Mouse (Mus musculus) embryonic facial prominence, embryonic 11.5 days (tissue): Measurements from ENCODE around the gene Cldn14. TPM values are rescaled to one million over a fixed set of nuclear protein-coding genes. Genes with fewer than 3 reads are reported as not detected.
"Not testable (repeated sequence)": the region's sequence is repeated elsewhere in the genome, so short reads cannot be mapped to it uniquely, and the experiment has no call there.

ENCODE experiments used
- ATAC-seq: fragments of 200-750 bp; cut with Nextera tagmentation; replicated peaks from 2 replicates; pipeline ENCODE4 v1.8.0; 2017; ENCODE audit warnings: low read depth; ENCODE audit not compliant: insufficient number of reproducible peaks, low FRiP score, low TSS enrichment
- DNase-seq: peaks from one replicate; pipeline ENCODE4 v3.0.0-alpha.2; 2015; ENCODE audit warnings: low spot score
- H3K27ac ChIP-seq: fragments of 300-500 bp; sonication (generic); replicated peaks from 2 replicates; pipeline ENCODE4 v1.5.1; 2014; ENCODE audit warnings: mild to moderate bottlenecking, low read depth, low read length, control low read depth
- H3K27me3 ChIP-seq: fragments of 300-500 bp; sonication (generic); 2 replicates; pipeline ENCODE4 v1.6.1; 2014; ENCODE audit warnings: mild to moderate bottlenecking, low read length, moderate library complexity, mixed read lengths; ENCODE audit not compliant: control insufficient read depth, insufficient read depth
- H3K36me3 ChIP-seq: fragments of 300-500 bp; sonication (generic); replicated peaks from 2 replicates; pipeline ENCODE4 v1.6.1; 2014; ENCODE audit warnings: low read depth, mild to moderate bottlenecking, low read length, moderate library complexity, mixed read lengths; ENCODE audit not compliant: control insufficient read depth, insufficient read depth
- H3K4me1 ChIP-seq: fragments of 300-500 bp; sonication (generic); 2 replicates; pipeline ENCODE4 v1.6.1; 2014; ENCODE audit warnings: low read length, mixed read lengths; ENCODE audit not compliant: control insufficient read depth, insufficient read depth
- H3K4me2 ChIP-seq: fragments of 300-500 bp; sonication (generic); 2 replicates; pipeline ENCODE4 v1.6.1; 2014; ENCODE audit warnings: low read depth, mild to moderate bottlenecking, control low read depth, low read length, moderate library complexity
- H3K4me3 ChIP-seq: fragments of 300-500 bp; sonication (generic); 2 replicates; pipeline ENCODE4 v1.5.1; 2014; ENCODE audit warnings: low read depth, low read length, control low read depth
- H3K9ac ChIP-seq: fragments of 300-500 bp; sonication (generic); replicated peaks from 2 replicates; pipeline ENCODE4 v1.6.1; 2014; ENCODE audit warnings: mild to moderate bottlenecking, control low read depth, low read length
- H3K9me3 ChIP-seq: fragments of 300-500 bp; sonication (generic); replicated peaks from 2 replicates; pipeline ENCODE4 v1.6.1; 2016; ENCODE audit warnings: mild to moderate bottlenecking, low read length, inconsistent platforms, mixed read lengths; ENCODE audit not compliant: control insufficient read depth
- WGBS: fragments of 180-500 bp; shearing (Covaris S2); extraction: QIAGEN DNeasy Blood & Tissue Kit; methylation state at CpG from one replicate; pipeline ENCODE4 v1.1.7; 2014; 5-methylcytosine and 5-hydroxymethylcytosine counted together
- polyA plus RNA-seq: library from polyadenylated mRNA; unstranded; fragments of >200 nt; fragmentation: Nextera tagmentation; extraction: Ambion mirVana; gene quantifications from 2 replicates; pipeline ENCODE4 v1.2.1, GENCODE M21; 2014

The Cldn14 gene
- polyA plus RNA-seq, 1 experiment from 2014 or later = not detected

- no peak for ATAC-seq
- no peaks in the 10 kb centered on the region; the same call in 1 of the 2 replicates for H3K27me3 ChIP-seq
- H3K27ac ChIP-seq = no peak overlapping the region
- no peak for DNase-seq
- 91% methylated on average over 9 of the region's 9 CpGs for WGBS
- H3K9me3 ChIP-seq = no peaks in the 10 kb centered on the region
- H3K36me3 ChIP-seq = no peaks in the 10 kb centered on the region
- H3K4me3 ChIP-seq = no peak overlapping the region
- H3K9ac ChIP-seq = no peak overlapping the region
- no peak overlapping the region for H3K4me2 ChIP-seq
- no peaks in the 10 kb centered on the region for H3K4me1 ChIP-seq
Observed at GRCm38 (mm10) chr16:94038986-94039341, 30.3 kb upstream of the Cldn14 start.

GRCm38 (mm10) chr16:94038272-94038985 lies 29.8 kb upstream of the Cldn14 start:
- H3K4me3 ChIP-seq = no peak overlapping the region
- no peak overlapping the region for H3K27ac ChIP-seq
- no peaks in the 10 kb centered on the region for H3K36me3 ChIP-seq
- H3K9ac ChIP-seq = no peak overlapping the region
- H3K27me3 ChIP-seq = no peaks in the 10 kb centered on the region; the same call in 1 of the 2 replicates
- 68% methylated on average over 12 of the region's 12 CpGs for WGBS
- no peaks in the 10 kb centered on the region for H3K4me1 ChIP-seq
- no peaks in the 10 kb centered on the region for H3K9me3 ChIP-seq
- no peak overlapping the region for H3K4me2 ChIP-seq
- peak; percentile 53; the same call in 1 of the 2 replicates for ATAC-seq
- peak; percentile 85 for DNase-seq

- no peaks in the 10 kb centered on the region for H3K36me3 ChIP-seq
- no peak for ATAC-seq
Observed at GRCm38 (mm10) chr16:94037280-94037679, 28.6 kb upstream of the Cldn14 start.

GRCm38 (mm10) chr16:94034152-94034551 lies 25.5 kb upstream of the Cldn14 start:
- Histone ChIP-seq H3K4me2 (no peak overlapping the region), H3K4me3 (no peak overlapping the region), H3K27me3 (no peaks in the 10 kb centered on the region), H3K9me3 (no peaks in the 10 kb centered on the region), H3K27ac (no peak overlapping the region), H3K9ac (no peak overlapping the region), H3K4me1 (no peaks in the 10 kb centered on the region), H3K36me3 (no peaks in the 10 kb centered on the region)
- 75% methylated on average over 9 of the region's 9 CpGs for WGBS
- DNase-seq (no peak), ATAC-seq (no peak)

More at GRCm38 (mm10) chr16:94037280-94037679, 28.6 kb upstream of the Cldn14 start:
- Histone ChIP-seq H3K9ac (no peak overlapping the region), H3K9me3 (no peaks in the 10 kb centered on the region), H3K4me2 (no peak overlapping the region), H3K27ac (no peak overlapping the region), H3K4me1 (no peaks in the 10 kb centered on the region), H3K27me3 (no peaks in the 10 kb centered on the region), H3K4me3 (no peak overlapping the region)
- WGBS = 93% methylated on average over 7 of the region's 7 CpGs
- DNase-seq = no peak

GRCm38 (mm10) chr16:94032270-94032669 lies 23.6 kb upstream of the Cldn14 start:
- Histone ChIP-seq H3K27me3 (no peaks in the 10 kb centered on the region), H3K9ac (no peak overlapping the region), H3K9me3 (no peaks in the 10 kb centered on the region), H3K36me3 (no peaks in the 10 kb centered on the region), H3K4me3 (no peak overlapping the region), H3K27ac (no peak overlapping the region), H3K4me1 (no peaks in the 10 kb centered on the region), H3K4me2 (no peak overlapping the region)
- DNase-seq (no peak), ATAC-seq (no peak)
- 92% methylated on average over 5 of the region's 5 CpGs for WGBS

- Histone ChIP-seq H3K36me3 (no peaks in the 10 kb centered on the region), H3K27me3 (no peaks in the 10 kb centered on the region), H3K9ac (no peak overlapping the region), H3K4me3 (no peak overlapping the region), H3K4me1 (no peaks in the 10 kb centered on the region), H3K9me3 (no peaks in the 10 kb centered on the region; the same call in 1 of the 2 replicates), H3K4me2 (no peak overlapping the region), H3K27ac (no peak overlapping the region)
- 79% methylated on average over 28 of the region's 28 CpGs for WGBS
- ATAC-seq (no peak), DNase-seq (no peak)
Observed at GRCm38 (mm10) chr16:94023352-94024280, 15.0 kb upstream of the Cldn14 start.

GRCm38 (mm10) chr16:94019725-94020124 lies 11.1 kb upstream of the Cldn14 start:
- H3K4me2 ChIP-seq, ATAC-seq, H3K36me3 ChIP-seq, H3K27me3 ChIP-seq, H3K27ac ChIP-seq, DNase-seq, H3K9me3 ChIP-seq, H3K4me3 ChIP-seq, H3K4me1 ChIP-seq, H3K9ac ChIP-seq: not testable (repeated sequence)
- 74% methylated on average over 8 of the region's 8 CpGs for WGBS

GRCm38 (mm10) chr16:94017953-94018352 lies 9.3 kb upstream of the Cldn14 start:
- H3K27ac ChIP-seq = no peak overlapping the region
- no peak overlapping the region for H3K4me2 ChIP-seq
- H3K27me3 ChIP-seq = no peaks in the 10 kb centered on the region
- ATAC-seq (no peak), DNase-seq (no peak)
- no peak overlapping the region for H3K4me3 ChIP-seq
- no peaks in the 10 kb centered on the region for H3K9me3 ChIP-seq
- no peaks in the 10 kb centered on the region for H3K4me1 ChIP-seq
- WGBS = 66% methylated on average over 4 of the region's 4 CpGs
- no peak overlapping the region for H3K9ac ChIP-seq
- no peaks in the 10 kb centered on the region for H3K36me3 ChIP-seq
